Mouse (Mus musculus) midbrain, embryonic 16.5 days (tissue): ENCODE measurements around the gene Rcsd1. TPM values are rescaled to one million over a fixed set of nuclear protein-coding genes. Genes with fewer than 3 reads are reported as not detected.
"Not testable (repeated sequence)": the region's sequence is repeated elsewhere in the genome, so short reads cannot be mapped to it uniquely, and the experiment has no call there.

ENCODE experiments used
- ATAC-seq: fragments of 200-750 bp; cut with Nextera tagmentation; 2 replicates; pipeline ENCODE4 v1.8.0; 2017; ENCODE audit warnings: moderate TSS enrichment
- H3K27ac ChIP-seq: fragments of 300-500 bp; sonication (generic); 2 replicates; pipeline ENCODE4 v1.5.1; 2014; ENCODE audit warnings: mild to moderate bottlenecking, low read length, mixed read lengths
- H3K27me3 ChIP-seq: fragments of 300-500 bp; sonication (generic); 2 replicates; pipeline ENCODE4 v1.6.1; 2014; ENCODE audit warnings: low read depth, low read length, mixed read lengths; ENCODE audit not compliant: control insufficient read depth, insufficient read depth
- H3K36me3 ChIP-seq: fragments of 300-500 bp; sonication (generic); 2 replicates; pipeline ENCODE4 v1.6.1; 2014; ENCODE audit warnings: mild to moderate bottlenecking, low read length, moderate library complexity, mixed read lengths; ENCODE audit not compliant: control insufficient read depth, insufficient read depth
- H3K4me1 ChIP-seq: fragments of 300-500 bp; sonication (generic); 2 replicates; pipeline ENCODE4 v1.6.1; 2014; ENCODE audit warnings: mild to moderate bottlenecking, low read length, mixed read lengths; ENCODE audit not compliant: control insufficient read depth, insufficient read depth
- H3K4me2 ChIP-seq: fragments of 300-500 bp; sonication (generic); 2 replicates; pipeline ENCODE4 v1.6.1; 2014; ENCODE audit warnings: mild to moderate bottlenecking, low read length, mixed read lengths
- H3K4me3 ChIP-seq: fragments of 300-500 bp; sonication (generic); 2 replicates; pipeline ENCODE4 v1.5.1; 2014; ENCODE audit warnings: low read depth, mild to moderate bottlenecking, low read length, moderate library complexity, mixed read lengths
- H3K9ac ChIP-seq: fragments of 300-500 bp; sonication (generic); 2 replicates; pipeline ENCODE4 v1.6.1; 2014; ENCODE audit warnings: low read depth, low read length, mixed read lengths
- H3K9me3 ChIP-seq: fragments of 300-500 bp; sonication (generic); replicated peaks from 2 replicates; pipeline ENCODE4 v1.6.1; 2014; ENCODE audit warnings: mild to moderate bottlenecking, low read length, mixed read lengths; ENCODE audit not compliant: control insufficient read depth, poor library complexity, severe bottlenecking
- WGBS: fragments of 180-500 bp; shearing (Covaris S2); extraction: QIAGEN DNeasy Blood & Tissue Kit; methylation state at CpG from one replicate; pipeline ENCODE4 v1.1.7; 2014; 5-methylcytosine and 5-hydroxymethylcytosine counted together
- polyA plus RNA-seq: library from polyadenylated mRNA; unstranded; fragments of >200 nt; fragmentation: Nextera tagmentation; extraction: Ambion mirVana; gene quantifications from 2 replicates; pipeline ENCODE4 v1.2.1, GENCODE M21; 2015

Rcsd1 gene
- polyA plus RNA-seq, 1 experiment from 2014 or later: 7.9 TPM

DNA sequence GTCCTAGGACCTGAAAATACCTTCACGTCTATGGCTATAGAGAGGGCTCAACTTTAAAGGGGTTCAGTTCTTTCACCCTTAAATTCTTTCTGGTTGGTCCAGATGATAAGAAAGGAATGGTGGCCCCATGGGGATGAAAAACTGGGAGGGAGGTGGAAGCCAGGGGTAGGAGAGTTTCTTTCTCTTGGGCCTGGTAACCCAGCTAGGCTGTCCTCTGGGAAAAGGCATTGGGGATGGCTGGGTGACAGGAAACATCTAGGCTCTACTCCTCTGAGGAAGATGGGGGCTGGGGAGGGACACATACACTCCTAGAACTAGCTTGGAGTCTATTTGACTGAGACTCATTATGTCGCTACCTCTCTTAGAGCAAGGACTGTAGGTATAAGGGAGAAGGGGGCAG is 21.7 kb downstream of the Rcsd1 start:
- H3K4me1 ChIP-seq: no peaks in the 10 kb centered on the region
- H3K36me3 ChIP-seq: no peaks in the 10 kb centered on the region
- no peaks in the 10 kb centered on the region for H3K9me3 ChIP-seq
- ATAC-seq: no peak
- no peak overlapping the region for H3K4me3 ChIP-seq
- H3K4me2 ChIP-seq: no peak overlapping the region
- no peaks in the 10 kb centered on the region for H3K27me3 ChIP-seq
- H3K27ac ChIP-seq: no peak overlapping the region
- no peak overlapping the region for H3K9ac ChIP-seq
- WGBS: 88% methylated on average over 2 of the region's 2 CpGs

DNA sequence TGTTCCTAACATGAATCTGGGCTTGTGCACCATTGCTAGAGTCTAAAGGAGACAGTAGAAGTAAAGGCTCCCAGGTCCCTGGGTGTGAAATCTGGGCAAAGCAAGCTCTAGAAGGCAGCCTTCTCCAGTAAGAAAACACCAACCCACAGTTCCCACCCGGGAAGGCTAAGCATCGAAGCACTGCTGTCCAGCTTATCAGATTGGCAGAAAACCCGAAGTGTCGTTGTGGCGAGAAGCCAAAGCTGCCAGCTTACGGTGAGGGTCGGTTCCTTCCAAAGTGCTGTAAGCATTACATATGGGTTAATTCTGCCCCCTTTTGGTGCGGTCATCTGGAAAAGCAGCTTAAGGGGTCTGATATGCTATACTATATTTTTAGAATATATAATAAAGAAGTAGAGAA is 22.6 kb downstream of the Rcsd1 start:
- 54% methylated on average over 8 of the region's 8 CpGs for WGBS
- no peak for ATAC-seq

DNA sequence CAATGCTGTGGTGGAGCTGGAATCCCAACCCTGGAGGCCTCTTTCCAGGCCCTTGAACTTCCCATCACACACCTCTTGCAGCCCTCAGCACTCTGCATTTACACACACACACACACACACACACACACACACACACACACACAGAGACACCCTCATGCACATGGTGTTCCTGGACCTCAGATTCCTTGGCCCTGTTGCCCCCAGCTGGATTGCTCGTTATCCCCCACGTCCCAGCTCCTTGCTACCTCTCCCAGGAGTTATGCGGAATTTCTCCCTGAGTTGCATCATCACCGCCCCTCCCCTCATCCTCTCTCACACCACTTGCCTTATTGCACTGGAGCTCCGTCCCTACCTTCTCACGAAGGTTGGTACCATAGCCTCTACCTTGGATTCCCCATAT is 23.2 kb downstream of the Rcsd1 start:
- no peaks in the 10 kb centered on the region for H3K4me1 ChIP-seq
- no peak overlapping the region for H3K27ac ChIP-seq
- H3K4me3 ChIP-seq: no peak overlapping the region
- no peaks in the 10 kb centered on the region for H3K27me3 ChIP-seq
- H3K9me3 ChIP-seq: no peaks in the 10 kb centered on the region
- WGBS: 58% methylated on average over 6 of the region's 6 CpGs
- H3K36me3 ChIP-seq: no peaks in the 10 kb centered on the region
- no peak for ATAC-seq
- H3K4me2 ChIP-seq: no peak overlapping the region
- H3K9ac ChIP-seq: no peak overlapping the region

More for the DNA sequence above, 22.6 kb downstream of the Rcsd1 start:
- Histone ChIP-seq H3K27me3 (no peaks in the 10 kb centered on the region), H3K4me1 (no peaks in the 10 kb centered on the region), H3K4me3 (no peak overlapping the region), H3K9ac (no peak overlapping the region), H3K9me3 (no peaks in the 10 kb centered on the region), H3K36me3 (no peaks in the 10 kb centered on the region), H3K27ac (no peak overlapping the region), H3K4me2 (no peak overlapping the region)

DNA sequence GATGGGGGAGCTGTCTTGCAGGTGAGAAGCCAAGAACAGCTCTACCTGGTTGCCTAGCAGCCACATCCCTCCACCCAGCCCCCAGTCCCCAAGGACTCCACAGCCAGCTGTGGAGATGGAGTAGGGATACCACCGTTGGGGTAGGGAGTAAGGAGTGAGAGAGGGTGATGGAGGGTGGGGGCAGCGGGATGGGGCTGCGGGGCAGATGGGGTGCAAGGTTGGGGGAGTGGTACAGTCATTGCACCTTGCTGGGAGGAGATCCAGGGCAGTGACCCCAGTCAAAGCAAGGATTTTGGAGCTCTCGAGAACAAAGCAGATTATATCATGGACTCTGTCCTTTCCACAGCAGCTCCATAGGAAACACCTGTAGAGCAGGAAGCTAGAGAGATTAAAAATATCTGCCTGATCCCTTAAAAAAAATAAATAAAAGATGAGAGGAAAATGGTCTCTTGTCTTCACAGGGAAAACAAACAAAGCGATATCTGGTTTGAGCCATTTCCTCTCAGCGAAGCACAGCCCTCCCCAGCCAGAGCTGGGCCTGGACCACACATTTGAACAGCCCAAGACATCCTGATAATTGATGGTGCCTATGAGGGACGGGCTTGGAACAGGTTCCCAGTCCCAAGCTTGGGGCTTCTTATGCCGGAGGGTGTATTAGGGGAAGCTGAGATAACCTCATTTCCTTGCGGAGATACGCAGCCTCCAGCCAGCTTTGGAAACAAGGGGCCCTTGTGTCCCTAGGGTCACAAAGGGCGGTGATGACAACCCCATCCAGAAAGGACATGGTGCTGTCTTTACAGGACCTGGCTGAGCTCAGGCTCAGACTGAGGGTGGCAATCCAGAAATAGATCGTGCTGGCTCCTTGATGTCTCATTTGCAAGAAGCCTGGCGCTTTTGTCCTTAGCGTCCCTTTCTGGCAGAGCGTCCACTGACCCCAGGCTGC is 25.0 kb downstream of the Rcsd1 start:
- H3K4me3 ChIP-seq: no peak overlapping the region
- no peak for ATAC-seq
- H3K36me3 ChIP-seq: no peaks in the 10 kb centered on the region
- H3K9me3 ChIP-seq: no peaks in the 10 kb centered on the region
- no peaks in the 10 kb centered on the region for H3K4me1 ChIP-seq
- H3K9ac ChIP-seq: no peak overlapping the region
- H3K4me2 ChIP-seq: no peak overlapping the region
- WGBS: 61% methylated on average over 15 of the region's 15 CpGs
- no peaks in the 10 kb centered on the region for H3K27me3 ChIP-seq
- H3K27ac ChIP-seq: no peak overlapping the region

DNA sequence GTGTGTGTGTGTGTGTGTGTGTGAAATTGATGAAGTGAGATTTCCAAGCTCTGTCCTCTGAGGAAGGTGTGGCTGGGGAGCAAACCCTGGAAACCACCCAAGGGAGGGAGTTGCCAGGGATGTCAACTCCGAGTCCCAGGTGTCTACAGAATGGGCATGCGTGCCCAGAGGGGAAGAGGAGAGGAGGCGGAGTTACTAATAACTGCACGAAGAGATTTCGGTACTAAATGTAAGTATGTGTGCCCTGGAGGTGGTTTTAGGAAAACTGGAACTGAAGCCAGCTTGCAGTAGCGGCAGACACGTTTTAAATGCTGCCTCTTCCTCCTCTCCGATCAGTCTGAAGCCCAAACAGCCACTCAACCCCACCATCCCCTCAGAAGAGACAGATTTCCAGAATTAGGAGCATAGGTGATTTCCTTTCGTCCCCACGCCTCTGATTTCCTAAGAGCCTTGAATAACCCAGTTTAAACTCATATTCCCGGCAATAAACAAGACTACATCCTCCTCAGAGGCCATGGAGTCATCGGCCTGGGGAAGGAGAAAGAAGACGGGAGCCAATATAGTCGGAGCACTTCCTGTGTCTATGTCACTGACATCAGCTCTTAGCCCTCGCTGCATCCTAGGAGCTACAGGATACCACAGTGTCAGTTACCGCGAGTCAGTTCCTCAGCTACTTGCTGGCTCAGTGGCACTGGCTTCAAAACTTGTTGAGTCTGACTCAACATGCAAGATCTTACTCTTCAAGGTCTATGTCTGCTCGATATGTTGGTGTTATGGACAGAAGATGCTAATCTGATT is 27.3 kb downstream of the Rcsd1 start:
- H3K4me2 ChIP-seq: no peak overlapping the region
- H3K36me3 ChIP-seq: no peaks in the 10 kb centered on the region
- no peak overlapping the region for H3K4me3 ChIP-seq
- H3K27me3 ChIP-seq: no peaks in the 10 kb centered on the region
- H3K27ac ChIP-seq: no peak overlapping the region
- H3K4me1 ChIP-seq: no peaks in the 10 kb centered on the region
- H3K9me3 ChIP-seq: no peaks in the 10 kb centered on the region
- no peak overlapping the region for H3K9ac ChIP-seq
- no peak for ATAC-seq
- WGBS: 81% methylated on average over 18 of the region's 18 CpGs

DNA sequence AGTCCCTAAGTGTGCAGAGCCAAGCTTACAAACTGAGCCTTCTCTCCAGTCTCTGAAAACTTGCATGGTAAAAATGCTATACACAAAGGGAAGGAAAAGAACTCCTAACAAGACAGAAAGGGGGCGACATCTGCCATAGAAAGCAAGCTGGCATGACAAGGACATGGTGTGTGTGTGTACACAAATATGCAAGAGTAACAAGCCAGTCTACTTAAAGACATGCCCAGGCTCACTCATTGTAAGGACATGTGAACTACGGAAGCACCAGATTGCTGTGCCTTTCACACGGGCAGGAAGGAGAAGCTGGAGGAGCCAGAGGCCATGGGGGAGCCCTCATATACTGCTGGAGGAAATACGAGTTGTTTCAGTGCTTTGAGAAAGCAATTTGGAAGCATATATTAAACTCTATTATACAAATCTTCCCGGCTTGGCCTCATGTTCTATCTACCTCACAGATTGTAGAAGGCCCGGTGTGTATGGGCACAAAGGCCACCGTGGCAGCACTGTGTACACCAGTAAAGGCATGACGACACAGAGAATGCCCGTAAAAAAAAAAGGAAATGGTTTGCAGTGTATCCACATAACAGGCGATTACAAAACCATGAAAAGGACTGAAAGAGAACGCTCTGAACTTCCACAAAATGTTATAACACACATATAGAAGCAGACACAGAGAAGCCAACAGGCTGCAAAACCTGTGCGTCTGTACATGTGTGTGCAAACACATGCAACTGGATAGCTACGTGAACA is 28.3 kb downstream of the Rcsd1 start:
- H3K4me2 ChIP-seq: no peak overlapping the region
- no peaks in the 10 kb centered on the region for H3K9me3 ChIP-seq
- no peak overlapping the region for H3K4me3 ChIP-seq
- H3K9ac ChIP-seq: no peak overlapping the region
- 79% methylated on average over 13 of the region's 13 CpGs for WGBS
- H3K27ac ChIP-seq: no peak overlapping the region
- H3K4me1 ChIP-seq: no peaks in the 10 kb centered on the region
- ATAC-seq: no peak
- no peaks in the 10 kb centered on the region for H3K27me3 ChIP-seq
- no peaks in the 10 kb centered on the region for H3K36me3 ChIP-seq

DNA sequence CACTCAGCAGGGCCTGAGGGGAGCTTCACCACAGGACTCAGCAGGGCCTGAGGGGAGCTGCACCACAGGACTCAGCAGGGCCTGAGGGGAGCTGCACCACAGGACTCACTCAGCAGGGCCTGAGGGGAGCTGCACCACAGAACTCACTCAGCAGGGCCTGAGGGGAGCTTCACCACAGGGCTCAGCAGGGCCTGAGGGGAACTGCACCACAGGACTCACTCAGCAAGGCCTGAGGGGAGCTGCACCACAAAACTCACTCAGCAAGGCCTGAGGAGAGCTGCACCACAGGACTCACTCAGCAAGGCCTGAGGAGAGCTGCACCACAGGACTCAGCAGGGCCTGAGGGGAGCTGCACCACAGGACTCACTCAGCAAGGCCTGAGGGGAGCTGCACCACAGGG is 29.5 kb downstream of the Rcsd1 start:
- not testable (repeated sequence) for H3K4me1 ChIP-seq, H3K9ac ChIP-seq, H3K9me3 ChIP-seq, H3K4me3 ChIP-seq, ATAC-seq, H3K36me3 ChIP-seq, H3K27me3 ChIP-seq, H3K27ac ChIP-seq, H3K4me2 ChIP-seq

DNA sequence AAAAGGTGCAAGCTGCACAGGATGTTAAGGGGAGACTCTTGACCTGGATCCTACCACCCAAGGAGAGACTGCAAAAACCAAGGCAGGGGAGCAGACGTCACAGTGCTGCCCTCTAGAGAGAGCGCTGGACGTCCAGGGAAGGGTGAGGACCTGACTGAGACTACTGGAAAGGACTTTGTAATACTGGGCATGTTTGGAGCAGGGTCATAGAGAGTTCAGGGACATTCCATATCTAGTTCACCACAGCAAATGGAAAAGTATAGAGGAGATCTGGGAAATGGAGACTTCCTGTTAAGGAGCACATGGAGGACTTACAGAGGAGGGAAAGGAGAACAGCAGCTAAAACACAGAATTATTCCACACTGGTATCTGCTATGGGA is 29.9 kb downstream of the Rcsd1 start:
- Histone ChIP-seq H3K4me3 (no peak overlapping the region), H3K4me1 (no peaks in the 10 kb centered on the region), H3K27ac (no peak overlapping the region), H3K9ac (no peak overlapping the region), H3K27me3 (no peaks in the 10 kb centered on the region), H3K9me3 (no peaks in the 10 kb centered on the region), H3K4me2 (no peak overlapping the region), H3K36me3 (no peaks in the 10 kb centered on the region)
- ATAC-seq: no peak
- WGBS: 39% methylated on average over 3 of the region's 3 CpGs
